Mouse (Mus musculus) liver, postnatal 0 days (tissue): Measurements from ENCODE around the gene Fbxo24. TPM values are rescaled to one million over a fixed set of nuclear protein-coding genes. Genes with fewer than 3 reads are reported as not detected.

Experiments used
- ATAC-seq: fragments of 200-750 bp; cut with Nextera tagmentation; 2 replicates; pipeline ENCODE4 v1.8.0; 2017; ENCODE audit warnings: mild to moderate bottlenecking, moderate library complexity
- DNase-seq: peaks from one replicate; pipeline ENCODE4 v3.0.0-alpha.2; 2016
- H3K27ac ChIP-seq: fragments of 300-500 bp; sonication (generic); 2 replicates; pipeline ENCODE4 v1.5.1; 2014; ENCODE audit warnings: antibody characterized with exemption, moderate library complexity, mild to moderate bottlenecking, low read depth
- H3K27me3 ChIP-seq: fragments of 300-500 bp; sonication (generic); 2 replicates; pipeline ENCODE4 v1.6.1; 2014; ENCODE audit warnings: low read length, control low read depth, mixed read lengths; ENCODE audit not compliant: insufficient read depth
- H3K36me3 ChIP-seq: fragments of 300-500 bp; sonication (generic); replicated peaks from 2 replicates; pipeline ENCODE4 v1.6.1; 2014; ENCODE audit warnings: mild to moderate bottlenecking, control low read depth, low read length, moderate library complexity, mixed read lengths; ENCODE audit not compliant: insufficient read depth
- H3K4me1 ChIP-seq: fragments of 300-500 bp; sonication (generic); 2 replicates; pipeline ENCODE4 v1.6.1; 2014; ENCODE audit warnings: antibody characterized with exemption, mild to moderate bottlenecking, control low read depth; ENCODE audit not compliant: insufficient read depth
- H3K4me2 ChIP-seq: fragments of 300-500 bp; sonication (generic); 2 replicates; pipeline ENCODE4 v1.6.1; 2014; ENCODE audit warnings: low read depth, mild to moderate bottlenecking, low read length, moderate library complexity, mixed read lengths
- H3K4me3 ChIP-seq: fragments of 300-500 bp; sonication (generic); 2 replicates; pipeline ENCODE4 v1.5.1; 2014; ENCODE audit warnings: low read depth, low read length
- H3K9ac ChIP-seq: fragments of 300-500 bp; sonication (generic); replicated peaks from 2 replicates; pipeline ENCODE4 v1.6.1; 2014; ENCODE audit warnings: mild to moderate bottlenecking, moderate library complexity
- H3K9me3 ChIP-seq: fragments of 300-500 bp; sonication (generic); 2 replicates; pipeline ENCODE4 v1.6.1; 2016; ENCODE audit warnings: mild to moderate bottlenecking, control low read depth, low read length, mixed read lengths
- CTCF ChIP-seq: sonication (generic); IDR thresholded peaks from 2 replicates; pipeline ENCODE4 v1.5.1; 2016; ENCODE audit warnings: antibody characterized with exemption, low read depth
- EP300 ChIP-seq: IDR thresholded peaks from 2 replicates; pipeline ENCODE4 v1.6.1; 2016; ENCODE audit warnings: antibody characterized with exemption, low read depth, mild to moderate bottlenecking
- WGBS: fragments of 180-500 bp; shearing (Covaris S2); extraction: QIAGEN DNeasy Blood & Tissue Kit; methylation state at CpG from one replicate; pipeline ENCODE4 v1.1.7; 2014; ENCODE audit not compliant: insufficient replicate concordance; 5-methylcytosine and 5-hydroxymethylcytosine counted together
- polyA plus RNA-seq: library from polyadenylated mRNA; unstranded; fragments of >200 nt; fragmentation: Nextera tagmentation; extraction: Ambion mirVana; gene quantifications from 2 replicates; pipeline ENCODE4 v1.2.1, GENCODE M21; 2015

Fbxo24 gene
- polyA plus RNA-seq, 1 experiment from 2014 or later: not detected

- Histone ChIP-seq H3K4me1 (peaks cover 12% of the 10 kb centered on the region), H3K27me3 (no peaks in the 10 kb centered on the region), H3K27ac (peak overlapping the region; percentile 90), H3K4me3 (no peak overlapping the region), H3K36me3 (peaks cover 42% of the 10 kb centered on the region), H3K4me2 (no peak overlapping the region), H3K9me3 (no peaks in the 10 kb centered on the region), H3K9ac (no peak overlapping the region)
- no peak for TF ChIP-seq EP300
- no peak for TF ChIP-seq CTCF
- peak; percentile 51 for DNase-seq
- 37% methylated on average over 6 of the region's 6 CpGs for WGBS
- peak; percentile 96 for ATAC-seq
These were observed 48.6 kb downstream of the Fbxo24 start for GRCm38 (mm10) chr5:137580246-137580645.

GRCm38 (mm10) chr5:137574470-137574901 lies 54.3 kb downstream of the Fbxo24 start:
- Histone ChIP-seq H3K27me3 (no peaks in the 10 kb centered on the region), H3K9me3 (no peaks in the 10 kb centered on the region), H3K4me2 (peak overlapping the region; percentile 18; the same call in 1 of the 2 replicates), H3K4me1 (peaks cover 26% of the 10 kb centered on the region), H3K4me3 (no peak overlapping the region), H3K27ac (no peak overlapping the region), H3K9ac (no peak overlapping the region), H3K36me3 (peaks cover 27% of the 10 kb centered on the region)
- ATAC-seq: no peak
- WGBS: 51% methylated on average over 27 of the region's 27 CpGs
- TF ChIP-seq CTCF: no peak
- DNase-seq: no peak

- Histone ChIP-seq H3K9me3 (no peaks in the 10 kb centered on the region), H3K27me3 (no peaks in the 10 kb centered on the region), H3K4me1 (peaks cover 24% of the 10 kb centered on the region), H3K4me3 (peak overlapping the region; percentile 52), H3K27ac (peak overlapping the region; percentile 93), H3K9ac (peak overlapping the region; percentile 75), H3K4me2 (peak overlapping the region; percentile 85), H3K36me3 (peaks cover 10% of the 10 kb centered on the region)
- WGBS: 27% methylated on average over 17 of the region's 17 CpGs
- TF ChIP-seq CTCF: peak; percentile 45
- TF ChIP-seq EP300: peak; percentile 91
- ATAC-seq (peak; percentile 78), DNase-seq (peak; percentile 74)
These were observed 57.9 kb downstream of the Fbxo24 start for GRCm38 (mm10) chr5:137570691-137571586.

GRCm38 (mm10) chr5:137570181-137570580 lies 58.6 kb downstream of the Fbxo24 start:
- H3K9ac ChIP-seq: peak overlapping the region; percentile 75
- WGBS: 7% methylated on average over 7 of the region's 7 CpGs
- H3K4me2 ChIP-seq: peak overlapping the region; percentile 85
- no peaks in the 10 kb centered on the region for H3K9me3 ChIP-seq
- peaks cover 24% of the 10 kb centered on the region for H3K4me1 ChIP-seq
- H3K27ac ChIP-seq: peak overlapping the region; percentile 93
- H3K4me3 ChIP-seq: peak overlapping the region; percentile 52
- H3K36me3 ChIP-seq: peaks cover 10% of the 10 kb centered on the region
- TF ChIP-seq EP300 (no peak), CTCF (no peak)
- DNase-seq (no peak), ATAC-seq (peak; percentile 11; the same call in 1 of the 2 replicates)
- no peaks in the 10 kb centered on the region for H3K27me3 ChIP-seq

GRCm38 (mm10) chr5:137569665-137570064 lies 59.1 kb downstream of the Fbxo24 start, which contains the start of gene Tfr2:
TSS of gene Tfr2 (plus strand) at chr5:137569840.
- no peaks in the 10 kb centered on the region for H3K9me3 ChIP-seq
- H3K27ac ChIP-seq: peak within 1 kb of the TSS; percentile 93
- peak; percentile 93 for DNase-seq
- no peaks in the 10 kb centered on the region for H3K27me3 ChIP-seq
- H3K4me3 ChIP-seq: peak within 1 kb of the TSS; percentile 52
- H3K4me2 ChIP-seq: peak within 1 kb of the TSS; percentile 85
- peak within 1 kb of the TSS; percentile 75 for H3K9ac ChIP-seq
- 10% methylated on average over 9 of the region's 9 CpGs for WGBS
- TF ChIP-seq EP300: no peak
- no peak for TF ChIP-seq CTCF
- H3K36me3 ChIP-seq: peaks cover 7% of the 10 kb centered on the region
- peaks cover 24% of the 10 kb centered on the region for H3K4me1 ChIP-seq
- ATAC-seq: peak; percentile 82

- no peaks in the 10 kb centered on the region for H3K27me3 ChIP-seq
- no peaks in the 10 kb centered on the region for H3K9me3 ChIP-seq
- WGBS: 65% methylated on average over 12 of the region's 12 CpGs
- peaks cover 24% of the 10 kb centered on the region for H3K4me1 ChIP-seq
- ATAC-seq (no peak), DNase-seq (no peak)
- peak overlapping the region; percentile 93 for H3K27ac ChIP-seq
- H3K9ac ChIP-seq: 0 out of 2 replicates have a peak overlapping the region, but pooled peaks have one; percentile 75
- H3K36me3 ChIP-seq: 0 out of 2 replicates have a peak, but pooled peaks cover 1% of the 10 kb centered on the region
- peak overlapping the region; percentile 85 for H3K4me2 ChIP-seq
- no peak overlapping the region for H3K4me3 ChIP-seq
- no peak for TF ChIP-seq CTCF
- TF ChIP-seq EP300: no peak
These were observed 59.8 kb downstream of the Fbxo24 start for GRCm38 (mm10) chr5:137569031-137569430.
